Mouse (Mus musculus): ENCODE results near the gene Rnf11.

The Rnf11 gene

DNA sequence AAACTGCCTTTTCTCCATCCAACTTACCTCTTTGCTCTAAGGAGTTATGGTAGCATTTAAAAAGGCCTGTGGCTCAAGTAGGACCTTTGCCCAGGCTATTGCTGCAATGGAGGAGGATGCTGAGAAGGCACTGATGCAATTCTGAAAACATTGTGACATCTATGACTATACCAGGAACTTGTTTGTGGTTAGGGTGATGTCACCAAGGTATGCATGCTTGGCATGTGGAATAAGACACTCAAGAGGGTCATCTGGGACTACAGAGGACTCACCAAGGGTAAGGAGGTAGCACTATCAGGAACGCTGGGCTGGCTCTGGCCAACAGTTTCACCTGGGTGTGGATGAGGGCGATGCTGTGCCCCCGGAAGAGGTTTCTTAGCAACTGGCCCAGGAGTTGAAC lies at the start of gene Rnf11:
Rnf11 (minus strand) TSS at position 108 of the 400 bp plus-strand sequence.
- no peak for DNase-seq (ENCODE audit: low spot score in 2 of 2)

DNA sequence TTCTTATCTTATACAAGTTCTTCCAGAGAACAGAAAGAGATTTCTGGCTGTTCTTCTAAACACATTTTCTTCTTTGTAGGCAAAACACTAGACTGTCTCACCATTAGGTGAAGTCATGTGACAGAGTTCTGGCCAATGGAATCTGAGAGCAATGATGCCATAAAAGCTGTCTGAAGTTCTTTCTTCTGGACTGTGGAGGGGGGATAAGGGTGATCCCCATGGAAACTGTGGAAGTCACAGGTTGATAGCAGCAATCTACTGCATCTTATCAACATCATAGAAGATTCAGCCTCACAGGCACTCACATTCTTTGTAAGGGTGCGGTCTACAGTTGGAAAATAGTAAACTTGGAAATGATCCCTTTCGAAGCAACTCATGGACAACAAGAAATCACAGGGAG lies 46.6 kb upstream of the Rnf11 start, which contains the start of gene 4930522H14Rik:
4930522H14Rik (minus strand) TSS at position 187 of the 400 bp plus-strand sequence.
- no peak for DNase-seq (ENCODE audit: low spot score in 2 of 2)

DNA sequence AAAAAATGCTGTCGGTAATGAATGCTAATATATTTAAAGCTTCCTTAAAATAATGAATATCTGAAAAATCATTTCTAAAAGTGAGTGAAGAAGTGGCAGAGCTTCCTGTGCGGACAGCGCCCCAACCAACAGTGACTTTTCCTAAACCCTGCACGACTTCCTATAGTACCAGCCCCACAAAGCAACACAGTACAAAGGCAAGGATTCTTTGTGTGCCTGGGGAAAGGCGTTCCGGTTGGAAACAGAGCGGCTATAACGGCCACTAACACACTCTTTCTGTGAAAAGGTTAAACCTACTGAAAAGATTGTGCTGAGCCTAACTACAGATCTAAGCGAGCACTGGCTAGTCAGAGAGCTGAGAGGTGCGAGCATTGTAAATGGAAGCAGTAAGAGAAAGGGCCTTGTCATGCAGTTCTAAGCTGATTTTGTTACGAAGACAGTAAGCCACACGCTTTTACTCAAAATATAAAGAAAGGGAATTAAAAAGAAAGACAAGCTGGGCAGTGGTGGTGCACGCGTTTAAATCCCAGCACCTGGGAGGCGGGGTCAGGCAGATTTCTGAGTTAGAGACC lies 45.8 kb upstream of the Rnf11 start:
- DNase-seq (ENCODE audit: low spot score in 2 of 2) = no peak

DNA sequence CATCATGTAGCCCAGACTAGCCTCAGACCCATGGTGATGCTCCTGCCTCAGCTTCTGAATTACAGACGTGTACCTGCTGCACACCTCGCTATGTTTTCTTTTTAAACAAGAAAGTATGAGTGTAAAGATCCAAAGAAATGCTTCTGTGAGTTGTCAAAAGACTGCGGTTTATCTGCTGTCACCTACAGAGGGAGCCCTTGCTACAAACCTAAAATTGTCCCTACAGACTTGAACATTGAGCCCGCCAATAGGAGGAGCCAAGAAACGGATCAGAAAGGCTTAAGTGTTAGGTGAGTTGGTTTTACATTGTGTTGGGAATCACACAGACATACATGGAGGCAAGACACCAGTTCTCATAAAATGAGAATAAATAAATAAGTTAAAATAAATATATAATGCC lies 20.4 kb upstream of the Rnf11 start:
- peak; percentile 9 to 66 for DNase-seq (ENCODE audit: low spot score in 2 of 2)

DNA sequence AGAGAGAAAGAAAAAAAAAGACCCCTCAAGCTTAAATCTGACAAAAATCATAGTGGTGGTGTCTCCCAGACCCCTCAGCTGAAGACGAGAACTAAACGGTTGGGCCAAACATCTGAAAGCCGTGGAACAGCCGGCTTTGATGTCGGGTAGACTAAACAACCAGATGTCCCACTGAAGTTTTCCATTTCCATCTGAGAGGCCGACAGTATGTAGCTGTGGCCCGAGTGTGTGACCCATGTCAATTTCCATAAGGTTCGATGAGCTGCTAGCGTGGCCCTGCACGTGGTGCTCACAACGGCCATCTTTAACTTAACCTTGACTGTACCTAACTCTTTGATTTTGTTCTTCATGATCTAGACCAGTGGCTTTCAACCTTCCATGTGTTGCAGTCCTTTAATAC lies 13.9 kb upstream of the Rnf11 start:
- DNase-seq (ENCODE audit: low spot score in 2 of 2) = no peak

DNA sequence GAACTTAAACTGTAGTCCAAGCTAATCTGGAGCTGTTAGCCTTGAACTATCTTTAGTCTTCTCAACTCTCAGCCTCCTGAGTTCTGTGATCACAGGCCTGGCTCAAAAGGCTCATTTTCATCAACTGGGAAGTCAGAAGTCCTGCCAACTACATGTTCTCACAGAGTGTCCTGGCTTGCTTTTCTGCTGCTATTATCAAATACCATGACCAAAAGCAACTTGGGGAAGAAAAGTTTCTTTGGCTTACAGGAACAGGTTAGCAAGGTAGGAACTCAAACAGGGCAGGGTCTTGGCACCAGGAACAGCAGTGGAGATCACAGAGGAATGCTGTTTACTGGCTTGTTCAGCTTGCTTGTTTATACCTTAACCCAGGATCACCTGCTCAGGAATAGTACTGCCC lies 9.1 kb upstream of the Rnf11 start:
- DNase-seq (ENCODE audit: low spot score in 2 of 2) = no peak

DNA sequence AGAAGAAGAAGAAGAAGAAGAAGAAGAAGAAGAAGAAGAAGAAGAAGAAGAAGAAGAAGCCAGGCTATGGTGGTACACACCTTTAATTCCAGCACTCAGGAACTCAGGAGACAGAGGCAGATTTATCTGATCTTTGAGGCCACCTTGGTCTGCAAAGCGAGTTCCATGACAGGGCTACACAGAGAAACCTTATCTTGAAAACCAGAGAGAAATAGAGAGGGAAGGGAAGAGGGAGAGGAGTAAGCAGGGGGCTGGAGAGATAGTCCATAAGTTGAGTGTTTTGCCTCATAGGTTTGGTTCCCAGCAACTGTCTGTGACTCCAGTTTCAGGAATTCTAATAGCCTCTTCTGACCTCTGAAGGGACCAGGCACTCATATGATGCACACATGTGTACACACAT lies 4.3 kb upstream of the Rnf11 start:
- no peak for DNase-seq (ENCODE audit: low spot score in 2 of 2)

DNA sequence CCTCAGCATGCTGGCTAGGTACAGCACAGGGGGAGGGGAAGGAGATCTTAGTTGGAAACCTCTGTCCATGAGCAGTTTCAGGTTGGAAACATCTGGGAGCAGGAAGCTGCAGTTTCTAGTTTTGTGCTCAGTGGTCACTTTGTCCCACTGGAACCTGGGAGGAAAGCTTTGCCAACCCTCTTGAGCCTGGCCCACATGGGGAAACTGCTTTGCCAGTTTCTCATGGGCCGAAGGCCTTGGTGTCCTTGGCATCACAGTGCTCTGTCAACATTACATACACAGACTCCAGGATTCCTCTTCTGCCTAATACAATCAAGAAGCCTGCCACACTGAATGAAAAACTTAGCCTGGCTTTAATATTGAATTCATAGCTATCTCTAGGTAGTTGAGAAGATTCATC lies 1.8 kb downstream of the Rnf11 start:
- no peak for DNase-seq (ENCODE audit: low spot score in 2 of 2)

DNA sequence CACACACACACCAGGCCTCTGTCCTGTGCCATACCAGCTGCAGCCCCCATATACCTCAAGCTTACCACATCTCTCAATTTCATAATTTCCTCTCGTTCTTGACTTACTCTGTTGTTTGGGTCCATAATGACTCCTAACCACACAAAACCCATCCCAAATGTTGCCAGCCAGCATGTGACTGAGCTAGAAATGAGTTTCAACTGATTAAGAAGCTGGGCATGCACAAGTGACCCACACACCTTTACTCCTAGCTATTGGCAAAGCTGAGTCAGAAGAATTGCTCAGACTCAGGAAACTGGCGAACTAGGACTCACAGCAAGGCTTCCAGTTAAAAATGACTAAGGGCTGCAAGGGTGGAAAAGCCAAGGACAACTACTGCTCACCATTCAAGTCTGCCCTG lies 3.1 kb downstream of the Rnf11 start:
- DNase-seq (ENCODE audit: low spot score in 2 of 2) = no peak

DNA sequence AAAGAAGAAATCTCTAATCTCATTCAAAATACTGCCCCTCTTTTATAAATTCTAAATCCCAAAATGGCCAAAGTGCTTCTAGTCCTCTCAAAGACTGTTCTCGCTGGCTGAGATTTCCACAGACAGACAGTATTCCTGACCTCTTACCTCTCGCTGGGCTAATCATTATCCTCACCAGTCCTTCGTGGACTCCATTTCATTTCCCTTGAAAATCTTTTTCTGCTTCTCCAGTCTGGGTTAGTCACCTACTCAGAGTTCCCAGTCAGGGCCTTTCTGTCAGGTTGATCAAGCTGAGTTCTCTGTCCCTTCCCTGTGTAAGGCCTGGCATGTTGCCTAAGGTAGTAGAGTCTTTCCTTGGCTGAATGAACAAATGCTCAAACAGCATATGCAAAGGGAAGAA lies 7.1 kb downstream of the Rnf11 start:
- DNase-seq (ENCODE audit: low spot score in 2 of 2) = no peak

DNA sequence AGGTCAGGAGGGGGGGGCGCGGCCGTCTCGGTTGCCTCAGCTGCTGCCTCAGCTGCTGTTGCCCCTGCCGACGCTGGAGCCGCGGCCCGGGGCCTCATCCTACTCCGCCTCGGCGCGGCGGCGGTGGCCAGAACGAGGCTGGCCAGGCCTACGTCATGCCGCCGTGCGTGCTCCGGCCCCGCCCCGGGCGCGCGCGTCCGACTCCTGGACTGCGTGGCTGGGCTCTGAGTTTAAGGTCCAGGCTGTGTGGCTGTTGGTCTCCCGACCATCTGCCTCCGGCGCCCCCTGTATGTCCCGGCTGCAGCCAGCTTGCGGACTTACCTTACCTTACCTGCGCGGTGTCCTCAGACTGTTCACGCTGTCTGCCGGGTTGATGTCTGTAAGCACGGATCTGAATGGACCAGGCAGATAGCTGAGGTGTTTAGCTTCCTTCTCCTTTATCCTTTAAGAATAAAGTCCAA lies 7.9 kb downstream of the Rnf11 start:
- peak; percentile 71 to 87 for DNase-seq (ENCODE audit: low spot score in 2 of 2)

DNA sequence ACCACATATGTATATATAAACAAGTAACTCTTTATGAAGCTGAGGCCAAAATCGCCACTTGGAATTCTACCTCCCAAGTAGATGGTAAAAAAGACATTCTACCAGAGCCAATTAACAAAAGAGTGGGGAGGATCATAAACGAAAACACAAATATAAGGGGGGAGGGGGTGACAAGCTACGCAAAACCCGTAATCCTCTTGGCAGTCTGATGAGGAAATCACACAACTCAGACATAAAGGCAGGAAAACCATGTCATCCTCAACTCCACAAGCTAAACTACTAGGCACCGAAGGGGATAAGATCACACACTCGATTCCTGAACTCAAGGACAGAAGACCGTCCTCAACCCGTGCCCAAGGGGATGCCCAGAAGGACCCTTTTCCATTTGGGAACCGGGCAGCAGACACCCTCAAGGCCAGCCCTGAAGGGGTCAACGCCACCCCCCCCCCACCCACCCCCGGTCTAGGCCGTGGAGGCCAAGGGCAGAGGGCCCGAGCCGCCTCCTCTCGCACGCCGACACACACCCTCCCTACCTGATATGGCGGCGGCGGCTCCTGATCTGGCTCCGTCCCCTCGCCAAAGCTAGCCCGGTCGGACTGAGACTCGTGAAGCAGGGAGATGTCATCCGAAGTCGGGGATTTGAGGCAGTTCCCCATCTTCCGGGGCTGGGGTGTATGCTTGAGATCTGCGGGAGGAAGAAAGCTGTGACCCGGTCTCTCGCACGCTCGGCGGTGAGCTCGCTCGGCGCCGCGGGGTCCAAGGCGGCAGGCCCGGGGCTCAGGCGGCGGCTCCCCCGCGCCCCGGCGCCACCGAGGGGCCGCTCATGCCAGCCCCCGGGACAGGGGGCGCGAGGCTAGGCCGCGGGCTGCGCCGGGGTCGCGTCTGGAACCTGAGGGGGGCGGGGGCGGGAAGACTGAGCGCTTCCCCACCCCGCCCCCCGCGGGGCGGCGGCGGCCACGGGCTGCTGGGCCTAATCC lies 8.7 kb downstream of the Rnf11 start:
- DNase-seq (ENCODE audit: low spot score in 2 of 2) = peak in 1 of 2 experiments; percentile 34

DNA sequence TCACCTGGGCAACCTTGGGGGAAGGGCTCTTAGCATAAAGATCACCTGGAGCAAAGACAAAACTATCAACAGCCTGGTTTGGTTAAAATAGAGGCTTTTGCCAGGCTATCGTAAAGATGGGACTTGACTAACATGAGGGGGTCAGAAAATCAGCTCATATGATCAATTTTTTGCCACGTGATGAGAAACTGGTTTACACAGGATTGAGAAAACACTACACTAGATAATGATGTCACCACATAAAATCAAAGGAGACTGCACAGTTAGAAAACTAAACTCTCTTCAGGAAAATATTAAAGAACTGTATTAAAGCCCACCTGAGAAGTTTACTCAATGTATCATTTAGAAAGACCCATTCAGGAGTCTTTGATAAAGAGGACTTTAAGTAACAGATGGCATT lies 9.4 kb downstream of the Rnf11 start:
- DNase-seq (ENCODE audit: low spot score in 2 of 2) = no peak

DNA sequence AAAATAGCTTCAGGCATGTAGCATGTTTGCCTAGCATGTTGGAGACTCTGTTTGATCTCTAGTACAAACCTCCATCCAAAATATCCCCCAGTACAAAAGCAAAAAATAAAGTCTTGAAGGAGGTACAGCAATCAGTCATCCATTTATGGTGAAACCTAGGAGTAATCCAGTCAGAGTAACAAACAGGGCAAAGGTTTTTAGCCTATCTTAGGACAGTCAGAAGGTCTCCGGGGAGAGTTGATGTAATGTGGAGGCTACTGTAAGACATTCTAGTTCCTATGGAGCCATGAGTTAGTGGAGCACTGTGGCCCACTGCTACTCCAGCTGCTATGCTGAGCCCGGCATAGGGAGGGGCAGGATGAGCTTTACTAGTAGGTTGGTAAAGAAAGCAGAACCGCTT lies 12.0 kb downstream of the Rnf11 start:
- DNase-seq (ENCODE audit: low spot score in 2 of 2) = no peak

DNA sequence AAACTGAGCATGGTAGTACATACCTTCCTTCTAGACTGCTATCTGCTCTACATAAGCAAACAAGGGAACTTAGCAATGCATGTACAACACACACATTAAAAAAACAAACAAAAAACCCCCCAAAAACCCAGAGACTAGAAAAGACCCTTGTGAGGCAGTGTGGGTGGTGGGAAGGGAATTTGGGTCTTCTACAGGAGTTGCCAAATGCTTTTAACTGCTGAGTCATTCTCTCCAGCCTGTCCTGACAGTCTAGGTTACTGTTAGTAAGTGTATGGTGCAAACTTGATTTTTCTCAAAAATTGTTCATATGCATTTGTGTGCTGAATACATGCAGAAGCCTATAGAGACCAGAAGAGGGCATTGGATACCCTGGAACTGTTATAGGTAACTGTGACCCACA lies 12.9 kb downstream of the Rnf11 start:
- no peak for DNase-seq (ENCODE audit: low spot score in 2 of 2)

DNA sequence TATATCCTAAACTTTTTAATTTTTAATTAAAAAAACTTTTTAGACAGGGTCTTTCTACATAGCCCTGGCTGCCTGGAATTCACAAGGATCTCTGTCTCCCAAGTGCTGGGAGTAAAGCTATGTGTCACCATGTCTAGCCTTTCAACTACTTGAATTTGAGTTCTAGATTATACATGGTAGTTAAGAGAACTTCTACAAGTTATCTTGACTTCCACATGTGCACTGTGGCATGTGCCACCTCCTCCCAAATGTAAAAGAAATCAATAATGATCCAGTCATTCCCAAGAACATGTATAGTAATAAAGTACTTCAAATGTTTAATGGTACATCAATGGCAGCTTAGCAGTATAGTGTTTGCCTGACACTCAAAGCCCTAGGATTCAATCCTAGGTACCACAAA lies 16.8 kb downstream of the Rnf11 start:
- DNase-seq (ENCODE audit: low spot score in 2 of 2) = no peak

DNA sequence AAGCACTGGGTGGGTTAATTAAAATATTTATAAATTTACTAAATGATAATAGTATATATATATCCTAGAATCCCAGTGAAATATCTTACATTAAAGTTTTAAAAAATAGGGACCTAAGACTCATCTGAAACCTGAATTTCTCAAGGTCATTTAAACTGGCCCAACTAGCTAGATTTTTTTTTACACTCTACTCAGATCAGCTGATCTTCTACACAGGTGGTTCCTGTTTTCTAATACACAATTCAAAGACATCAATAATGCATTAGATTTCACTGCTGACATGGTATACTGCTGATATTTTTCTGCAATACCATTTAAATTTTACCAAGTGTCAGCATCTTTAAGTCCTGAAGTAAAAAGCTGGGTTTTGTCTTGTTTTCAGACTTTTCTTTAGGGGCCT lies 20.6 kb downstream of the Rnf11 start:
- DNase-seq (ENCODE audit: low spot score in 2 of 2) = no peak

DNA sequence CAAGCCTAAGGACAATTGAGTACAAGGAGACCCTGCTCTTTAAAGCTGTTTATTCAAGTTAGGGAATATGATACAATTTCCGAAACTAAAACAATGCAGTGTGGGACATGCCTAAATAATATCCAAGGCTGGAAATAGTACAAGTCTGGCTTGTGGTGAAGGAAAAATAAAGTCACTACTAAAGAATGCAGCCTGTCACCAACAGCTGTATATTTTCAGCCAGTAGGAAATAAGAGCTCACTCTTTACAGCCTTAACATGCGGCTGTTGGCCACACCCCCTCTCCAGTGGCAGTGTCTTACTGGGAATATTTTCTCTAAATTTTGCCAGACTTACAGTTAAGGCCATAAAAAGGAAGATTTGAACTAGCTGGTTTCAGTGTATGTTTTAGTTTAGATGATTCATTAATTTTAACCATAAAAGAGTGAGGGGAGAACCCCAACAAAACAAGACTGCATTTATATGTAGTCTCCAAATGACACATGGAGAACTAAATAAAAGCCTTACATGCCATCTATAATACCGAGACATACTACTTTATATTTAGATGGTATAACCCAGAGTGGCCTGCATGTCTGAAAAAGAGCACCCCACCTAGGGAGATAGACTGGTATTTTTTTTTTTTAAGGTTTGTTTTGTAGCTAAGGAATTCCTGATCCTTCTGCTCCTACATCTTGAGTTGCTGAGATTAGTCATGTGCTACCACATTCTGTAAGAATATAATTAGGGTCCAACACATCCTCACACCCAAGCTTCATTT lies 23.9 kb downstream of the Rnf11 start:
- DNase-seq (ENCODE audit: low spot score in 2 of 2) = no peak

DNA sequence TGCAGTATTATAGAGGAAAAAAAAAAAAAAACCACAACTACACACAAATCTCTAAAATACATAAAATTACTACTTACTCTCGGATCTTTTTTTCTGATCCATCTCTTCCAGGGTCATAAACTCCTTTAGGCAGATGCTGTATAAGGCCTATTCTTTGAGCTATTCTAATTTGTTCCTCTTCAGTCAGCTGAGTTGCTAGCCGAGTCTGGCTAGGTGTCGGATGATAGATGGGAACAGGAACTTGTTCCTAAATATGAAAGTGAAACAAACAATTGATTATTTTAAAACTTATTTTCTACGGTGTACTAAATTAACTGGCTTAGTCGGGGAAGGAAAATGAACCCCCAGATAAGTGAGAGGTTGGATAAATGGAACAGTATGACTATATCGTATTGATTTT lies 27.7 kb downstream of the Rnf11 start:
- DNase-seq (ENCODE audit: low spot score in 2 of 2) = no peak

DNA sequence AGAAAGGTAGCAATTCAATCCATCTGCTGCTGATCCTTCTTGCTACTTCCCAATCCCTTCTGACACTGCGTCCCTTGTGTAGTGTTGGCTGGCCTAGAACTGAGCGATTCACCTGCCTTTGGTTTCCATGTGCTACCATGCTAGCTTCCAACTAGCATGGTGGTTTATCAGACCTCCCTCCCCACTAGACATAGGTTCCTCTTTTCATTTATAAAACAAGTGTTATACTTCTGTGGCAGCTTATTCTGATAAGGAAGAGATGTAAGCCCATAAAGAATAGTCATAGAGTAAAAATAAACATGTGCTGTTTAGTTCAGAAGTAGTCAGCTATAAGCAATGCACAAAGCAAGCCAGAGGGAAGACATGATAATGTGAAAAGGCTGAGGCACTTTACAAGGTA lies 36.0 kb downstream of the Rnf11 start:
- DNase-seq (ENCODE audit: low spot score in 2 of 2) = no peak

DNA sequence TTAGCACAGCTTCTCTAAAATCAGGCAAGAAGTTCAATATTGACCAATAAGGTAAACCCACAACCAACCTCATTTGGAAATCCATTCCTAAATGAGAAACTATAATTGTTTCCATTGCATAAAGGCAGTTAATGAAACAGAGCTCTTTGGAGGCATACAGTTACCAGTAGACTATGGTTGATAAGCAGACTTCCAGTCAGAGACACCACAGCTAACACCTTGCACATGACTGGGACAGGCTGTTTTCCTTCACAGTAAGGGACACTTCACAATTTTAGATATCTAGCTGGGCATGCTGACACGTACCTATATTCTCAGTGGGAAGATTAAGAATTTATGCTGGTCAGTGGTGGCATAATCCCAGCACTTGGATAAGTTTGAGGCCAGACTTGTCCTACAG lies 38.6 kb downstream of the Rnf11 start:
- no peak for DNase-seq (ENCODE audit: low spot score in 2 of 2)

DNA sequence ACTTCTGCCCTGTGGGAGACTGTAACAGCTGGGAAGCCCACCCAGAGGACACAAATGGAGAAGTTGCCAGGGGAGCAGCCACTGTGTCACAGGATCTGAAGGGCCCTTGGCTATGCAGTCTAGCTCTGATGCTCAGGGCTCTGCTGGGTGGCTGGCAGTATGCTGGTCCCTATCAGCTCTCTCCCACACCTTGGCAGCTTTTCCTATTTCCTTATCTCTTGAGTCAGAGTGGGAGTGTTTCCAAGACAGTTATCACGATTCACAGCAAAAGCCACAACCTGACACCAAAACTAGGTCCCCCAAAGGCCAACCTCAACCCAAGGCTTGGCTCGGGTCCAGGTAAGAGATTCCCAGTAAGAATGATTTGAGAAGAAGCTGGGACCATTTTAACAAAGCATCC lies 39.1 kb downstream of the Rnf11 start:
- DNase-seq (ENCODE audit: low spot score in 2 of 2) = no peak
